Mouse (Mus musculus): ENCODE measurements around the gene Robo2.
"Not testable (repeated sequence)": the region's sequence is repeated elsewhere in the genome, so short reads cannot be mapped to it uniquely, and the experiment has no call there.

Robo2 gene

GRCm38 (mm10) chr16:74089951-74090350, 321.7 kb downstream of the Robo2 start:
- no peak for DNase-seq (ENCODE audit: extremely low spot score, low read depth, low spot score)

GRCm38 (mm10) chr16:74084188-74084587, 327.4 kb downstream of the Robo2 start:
- DNase-seq (ENCODE audit: extremely low spot score, low read depth, low spot score): no peak

GRCm38 (mm10) chr16:74072671-74073070, 339.0 kb downstream of the Robo2 start:
- DNase-seq (ENCODE audit: extremely low spot score, low read depth, low spot score): no peak

- DNase-seq (ENCODE audit: extremely low spot score, low read depth, low spot score): no peak
Observed at GRCm38 (mm10) chr16:74070628-74071027, 341.0 kb downstream of the Robo2 start.

GRCm38 (mm10) chr16:74065958-74066357, 345.7 kb downstream of the Robo2 start:
- no peak for DNase-seq (ENCODE audit: extremely low spot score, low read depth, low spot score)

- no peak for DNase-seq (ENCODE audit: extremely low spot score, low read depth, low spot score)
Observed at GRCm38 (mm10) chr16:74061951-74062350, 349.7 kb downstream of the Robo2 start.

- no peak for DNase-seq (ENCODE audit: extremely low spot score, low read depth, low spot score)
Observed at GRCm38 (mm10) chr16:74061479-74061878, 350.1 kb downstream of the Robo2 start.

- DNase-seq (ENCODE audit: extremely low spot score, low read depth, low spot score): no peak
Observed at GRCm38 (mm10) chr16:74056886-74057285, 354.7 kb downstream of the Robo2 start.

GRCm38 (mm10) chr16:74056210-74056609, 355.4 kb downstream of the Robo2 start:
- DNase-seq (ENCODE audit: extremely low spot score, low read depth, low spot score): no peak

GRCm38 (mm10) chr16:74055061-74055751, 356.4 kb downstream of the Robo2 start:
- DNase-seq (ENCODE audit: extremely low spot score, low read depth, low spot score): no peak

GRCm38 (mm10) chr16:74049467-74049866, 362.2 kb downstream of the Robo2 start:
- DNase-seq (ENCODE audit: extremely low spot score, low read depth, low spot score): no peak

- no peak for DNase-seq (ENCODE audit: extremely low spot score, low read depth, low spot score)
Observed at GRCm38 (mm10) chr16:74048980-74049379, 362.6 kb downstream of the Robo2 start.

GRCm38 (mm10) chr16:74047232-74047631, 364.4 kb downstream of the Robo2 start:
- DNase-seq (ENCODE audit: extremely low spot score, low read depth, low spot score): no peak

GRCm38 (mm10) chr16:74040797-74041196, 370.8 kb downstream of the Robo2 start:
- DNase-seq (ENCODE audit: extremely low spot score, low read depth, low spot score): not testable (repeated sequence)

- DNase-seq (ENCODE audit: extremely low spot score, low read depth, low spot score): no peak
Observed at GRCm38 (mm10) chr16:74027822-74028221, 383.8 kb downstream of the Robo2 start.

- DNase-seq (ENCODE audit: extremely low spot score, low read depth, low spot score): no peak
Observed at GRCm38 (mm10) chr16:74022281-74022978, 389.2 kb downstream of the Robo2 start.

GRCm38 (mm10) chr16:74005767-74006166, 405.9 kb downstream of the Robo2 start:
- DNase-seq (ENCODE audit: extremely low spot score, low read depth, low spot score): no peak

GRCm38 (mm10) chr16:74001331-74001730, 410.3 kb downstream of the Robo2 start:
- no peak for DNase-seq (ENCODE audit: extremely low spot score, low read depth, low spot score)

- DNase-seq (ENCODE audit: extremely low spot score, low read depth, low spot score): no peak
Observed at GRCm38 (mm10) chr16:73991212-73991611, 420.4 kb downstream of the Robo2 start.

- no peak for DNase-seq (ENCODE audit: extremely low spot score, low read depth, low spot score)
Observed at GRCm38 (mm10) chr16:73969573-73969972, 442.1 kb downstream of the Robo2 start.

- peak; percentile 79 for DNase-seq (ENCODE audit: extremely low spot score, low read depth, low spot score)
Observed at GRCm38 (mm10) chr16:73964366-73964926, 447.2 kb downstream of the Robo2 start.

GRCm38 (mm10) chr16:73959479-73959970, 452.1 kb downstream of the Robo2 start:
- no peak for DNase-seq (ENCODE audit: extremely low spot score, low read depth, low spot score)

Measured in hindlimb bud, embryonic 11.5 days (tissue).